Comparison of ENCODE assay signal across 8 mouse cellular contexts in genomic region chr4:141147112-141148008, GRCm38 (mm10). TPM values are rescaled to one million over a fixed set of nuclear protein-coding genes. Genes with fewer than 3 reads are reported as not detected.
DNase-seq lines count a peak whose midpoint lies in the region; ATAC-seq and TF ChIP-seq lines count a peak whose summit lies in the region.

Gene Fbxo42, plus strand, starts transcription at chr4:141147913.

- peak within 1 kb of the TSS; percentile 88 for H3K9ac ChIP-seq in ES-E14 (ENCODE audit: insufficient read depth, low read depth, low read length, poor library complexity, severe bottlenecking)
- H3K9ac ChIP-seq in forebrain, embryonic 16.5 days (replicated peaks; ENCODE audit: low read depth, low read length): peak within 1 kb of the TSS; percentile 98
- peak within 1 kb of the TSS; percentile 97 for H3K9ac ChIP-seq in lung, embryonic 14.5 days

- WGBS in forebrain, embryonic 16.5 days: 9% methylated on average over 56 of the region's 58 CpGs
- WGBS in lung, embryonic 14.5 days: 6% methylated on average over 58 of the region's 58 CpGs
- 7% methylated on average over 58 of the region's 58 CpGs for whole genome bisulfite sequencing in olfactory bulb, adult 2 months
- WGBS in thymus, adult 2 months: 2% methylated on average over 58 of the region's 58 CpGs

- H3K4me2 ChIP-seq in forebrain, embryonic 16.5 days (ENCODE audit: low read length): peak within 1 kb of the TSS; percentile 80
- peak within 1 kb of the TSS; percentile 83 for H3K4me2 ChIP-seq in lung, embryonic 14.5 days

- H3K36me3 ChIP-seq in ES-E14 (ENCODE audit: control insufficient read depth, insufficient read depth, low read length, poor library complexity, severe bottlenecking): no peaks in the 10 kb centered on the region
- H3K36me3 ChIP-seq in forebrain, embryonic 16.5 days (ENCODE audit: control insufficient read depth, insufficient read depth): no peaks in the 10 kb centered on the region
- H3K36me3 ChIP-seq in lung, embryonic 14.5 days (ENCODE audit: insufficient read depth): no peaks in the 10 kb centered on the region
- H3K36me3 ChIP-seq in thymus, adult 2 months (ENCODE audit: control insufficient read depth, insufficient read depth, low read length): no peaks in the 10 kb centered on the region

- peak; percentile 89 for TF ChIP-seq POLR2A in olfactory bulb, adult 2 months (IDR thresholded peaks at IDR 0.05; ENCODE audit: insufficient read depth, low read depth, low read length)
- TF ChIP-seq POLR2A in thymus, adult 2 months (IDR thresholded peaks at IDR 0.05; ENCODE audit: control insufficient read depth, extremely low read depth, insufficient read depth, low read length, poor library complexity): peak; percentile 88

- TF ChIP-seq CTCF in layer of hippocampus, adult 2 months (conservative IDR thresholded peaks at IDR 0.05): peak; percentile 89
- TF ChIP-seq CTCF in lung, embryonic 14.5 days (IDR thresholded peaks at IDR 0.05; ENCODE audit: low read depth): peak; percentile 59
- TF ChIP-seq CTCF in olfactory bulb, adult 2 months (IDR thresholded peaks at IDR 0.05; ENCODE audit: insufficient read depth, low read depth, low read length): peak; percentile 67
- peak; percentile 96 for TF ChIP-seq CTCF in thymus, adult 2 months (IDR thresholded peaks at IDR 0.05; ENCODE audit: borderline replicate concordance, control insufficient read depth, extremely low read depth, insufficient read depth, low read length, poor library complexity)

- peak within 1 kb of the TSS; percentile 81; the same call in 1 of the 2 replicates for H3K27ac ChIP-seq in ES-E14 (ENCODE audit: insufficient read depth, low read depth, low read length, poor library complexity, severe bottlenecking)
- peak within 1 kb of the TSS; percentile 88 for H3K27ac ChIP-seq in forebrain, embryonic 16.5 days (ENCODE audit: low read length)
- H3K27ac ChIP-seq in layer of hippocampus, adult 2 months: peak within 1 kb of the TSS; percentile 94
- H3K27ac ChIP-seq in lung, embryonic 14.5 days (ENCODE audit: low read depth): peak within 1 kb of the TSS; percentile 95
- H3K27ac ChIP-seq in olfactory bulb, adult 2 months (ENCODE audit: insufficient read depth, low read depth, low read length): peak within 1 kb of the TSS; percentile 88
- peak within 1 kb of the TSS; percentile 67; the same call in 1 of the 2 replicates for H3K27ac ChIP-seq in thymus, adult 2 months (ENCODE audit: control insufficient read depth, insufficient read depth, low read length)

- in situ Hi-C loops in ES-E14 (cut with MboI; ENCODE audit: low sequenced_read_pairs in 2 of 2, unreplicated experiment in 2 of 2): no loop called here

- peak within 1 kb of the TSS; percentile 87 to 98 for H3K4me3 ChIP-seq in ES-E14 (ENCODE audit: insufficient read depth in 1 of 2, low read depth in 1 of 2, low read length in 2 of 2, poor library complexity in 1 of 2, severe bottlenecking in 1 of 2)
- H3K4me3 ChIP-seq in forebrain, embryonic 16.5 days (replicated peaks; ENCODE audit: low read length): peak within 1 kb of the TSS; percentile 99
- H3K4me3 ChIP-seq in layer of hippocampus, adult 2 months: peak within 1 kb of the TSS; percentile 94
- peak within 1 kb of the TSS; percentile 94 for H3K4me3 ChIP-seq in lung, embryonic 14.5 days (ENCODE audit: low read depth, low read length)
- peak within 1 kb of the TSS; percentile 90 for H3K4me3 ChIP-seq in olfactory bulb, adult 2 months (ENCODE audit: insufficient read depth, low read depth, low read length)
- peak within 1 kb of the TSS; percentile 73 for H3K4me3 ChIP-seq in thymus, adult 2 months (ENCODE audit: control insufficient read depth, insufficient read depth, low read length)

- H3K4me1 ChIP-seq in ES-E14 (ENCODE audit: control insufficient read depth in 2 of 2, insufficient read depth in 2 of 2, low read length in 2 of 2, poor library complexity in 1 of 2): peaks cover 7 to 12% of the 10 kb centered on the region in 2 experiments
- peaks cover 21% of the 10 kb centered on the region for H3K4me1 ChIP-seq in forebrain, embryonic 16.5 days (replicated peaks; ENCODE audit: control insufficient read depth, insufficient read depth, low read length)
- peaks cover 17% of the 10 kb centered on the region; the same call in 1 of the 2 replicates for H3K4me1 ChIP-seq in lung, embryonic 14.5 days (ENCODE audit: insufficient read depth)
- peaks cover under 1% of the 10 kb centered on the region; the same call in 1 of the 2 replicates for H3K4me1 ChIP-seq in olfactory bulb, adult 2 months (ENCODE audit: control insufficient read depth, insufficient read depth, low read length)
- peaks cover 15% of the 10 kb centered on the region for H3K4me1 ChIP-seq in thymus, adult 2 months (replicated peaks; ENCODE audit: control insufficient read depth, insufficient read depth, low read length)

- peak; percentile 86 for ATAC-seq in forebrain, embryonic 16.5 days
- ATAC-seq in lung, embryonic 14.5 days (ENCODE audit: insufficient read depth): peak; percentile 82

- intact Hi-C loops in heart, postnatal 36 days (cut with DNase I): loop anchor here (5.0 to 10.0 kb wide), 2 partner anchors 65 to 647 kb away; partner anchors contain the start of genes Casp9, Dnajc16 and Rsg1

- peak; percentile 82 for DNase-seq in ES-E14 (ENCODE audit: low read depth, low spot score)
- DNase-seq in cerebellum, adult 11-12 months: peak; percentile 93
- peak; percentile 95 to 98 for DNase-seq in heart, postnatal 36 days
- DNase-seq in layer of hippocampus, adult 2 months (ENCODE audit: low spot score in 2 of 2): peak; percentile 90 to 95
- DNase-seq in lung, embryonic 14.5 days: peak; percentile 98
- DNase-seq in thymus, adult 2 months: peak; percentile 94

- H3K27me3 ChIP-seq in forebrain, embryonic 16.5 days (replicated peaks; ENCODE audit: control insufficient read depth, insufficient read depth, low read length): no peaks in the 10 kb centered on the region
- no peaks in the 10 kb centered on the region for H3K27me3 ChIP-seq in lung, embryonic 14.5 days (ENCODE audit: insufficient read depth, low read length)
- H3K27me3 ChIP-seq in thymus, adult 2 months (ENCODE audit: control insufficient read depth, insufficient read depth, low read length): no peaks in the 10 kb centered on the region

- no peaks in the 10 kb centered on the region for H3K9me3 ChIP-seq in ES-E14 (ENCODE audit: control insufficient read depth, insufficient read depth, low read depth, low read length)
- H3K9me3 ChIP-seq in forebrain, embryonic 16.5 days (ENCODE audit: control insufficient read depth, low read length): no peaks in the 10 kb centered on the region
- no peaks in the 10 kb centered on the region for H3K9me3 ChIP-seq in lung, embryonic 14.5 days (ENCODE audit: low read depth, low read length)

TF ChIP-seq in ES-E14, 5 proteins besides CTCF, POLR2A, EP300 and RAD21:
- TF ChIP-seq HCFC1 (IDR thresholded peaks at IDR 0.05; ENCODE audit: borderline replicate concordance, insufficient read depth, low read length): peak; percentile 71
- peak; percentile 71 for TF ChIP-seq ZNF384 (IDR thresholded peaks at IDR 0.05; ENCODE audit: low read depth, low read length)
- TF ChIP-seq MAFK (IDR thresholded peaks at IDR 0.05; ENCODE audit: insufficient read depth, low read depth, low read length): no peak
- TF ChIP-seq ZC3H11A (IDR thresholded peaks at IDR 0.05; ENCODE audit: borderline replicate concordance, low read depth, low read length): no peak
- TF ChIP-seq CHD2 (IDR thresholded peaks at IDR 0.05; ENCODE audit: low read depth, low read length): no peak

RNA-seq across cellular contexts. Expression of gene Fbxo42, which starts in this region (rescaled TPM):
- 14.0 and 14.5 TPM in 2 replicates for total RNA-seq in ES-E14 (2012; rRNA removed)
- polyA plus RNA-seq in forebrain, embryonic 16.5 days (2015; fragmentation: Nextera tagmentation; extraction: Ambion mirVana): 25.4 and 27.1 TPM in 2 replicates
- total RNA-seq in heart, postnatal 36 days (2021): 10 to 100 TPM; 11.4 to 11.8 TPM
- total RNA-seq in layer of hippocampus, adult 2 months (2021): 10 to 100 TPM; 21.2 to 22.8 TPM
- polyA plus RNA-seq in lung, embryonic 14.5 days (2014; fragmentation: Nextera tagmentation; extraction: Ambion mirVana): 28.1 and 28.6 TPM in 2 replicates
- polyA plus RNA-seq in olfactory bulb, adult 2 months (2012; ENCODE audit: insufficient read depth, insufficient read length, low replicate concordance, missing spikeins): 51.1 TPM in 1 of 2 replicates, not detected in the other
- polyA plus RNA-seq in thymus, adult 2 months (2012; rRNA removed): 29.1 and 29.3 TPM in 2 replicates

Comparison
In these comparisons a context has a peak if more than half of its experiments do, and no peak if none do; other contexts are left out.
1. Peak in every context shown above with its lines: DNase-seq, ATAC-seq, H3K4me3 ChIP-seq and H3K27ac ChIP-seq.